Mouse (Mus musculus) kidney, adult 2 months (tissue): ENCODE measurements at regions not wholly inside any gene's neighbourhood (a gene's known extent, or its start where the extent isn't known, plus 50 kb on each side); places are given as distances from the start of the nearest gene placed in this dataset.

Experiments
- DNase-seq: peaks from one replicate; pipeline ENCODE4 v3.0.0; 2021
- H3K27ac ChIP-seq: fragments of 200-500 bp; 2 replicates; pipeline ENCODE4 v1.5.1; 2012; ENCODE audit warnings: low read depth, low read length, control low read depth, inconsistent platforms; ENCODE audit not compliant: insufficient read depth
- H3K27me3 ChIP-seq: fragments of 200-500 bp; replicated peaks from 2 replicates; pipeline ENCODE4 v1.6.1; 2012; ENCODE audit warnings: mild to moderate bottlenecking, moderate library complexity, low read length, inconsistent platforms; ENCODE audit not compliant: control insufficient read depth, insufficient read depth
- H3K36me3 ChIP-seq: fragments of 200-500 bp; 2 replicates; pipeline ENCODE4 v1.6.1; 2012; ENCODE audit warnings: mild to moderate bottlenecking, moderate library complexity, low read length, inconsistent platforms; ENCODE audit not compliant: control insufficient read depth, insufficient read depth
- H3K4me1 ChIP-seq: fragments of 200-500 bp; 2 replicates; pipeline ENCODE4 v1.6.1; 2011; ENCODE audit warnings: low read length; ENCODE audit not compliant: control insufficient read depth, insufficient read depth
- H3K4me3 ChIP-seq: fragments of 200-500 bp; 2 replicates; pipeline ENCODE4 v1.5.1; 2011; ENCODE audit warnings: mild to moderate bottlenecking, low read depth, low read length, control low read depth; ENCODE audit not compliant: insufficient read depth
- CTCF ChIP-seq: fragments of 200-500 bp; conservative IDR thresholded peaks from 2 replicates; pipeline ENCODE4 v1.5.1; 2011; ENCODE audit warnings: low read depth, mild to moderate bottlenecking, control low read depth, low read length, moderate library complexity, mixed read lengths; ENCODE audit not compliant: insufficient read depth, insufficient read length
- POLR2A ChIP-seq: fragments of 200-500 bp; IDR thresholded peaks from one replicate; pipeline ENCODE4 v1.6.1; 2011; ENCODE audit warnings: low read depth, low read length, control low read depth
- WGBS: fragments of 180-500 bp; shearing (Covaris S2); methylation state at CpG from one replicate; pipeline ENCODE4 v1.1.7; 2018; 5-methylcytosine and 5-hydroxymethylcytosine counted together

DNA sequence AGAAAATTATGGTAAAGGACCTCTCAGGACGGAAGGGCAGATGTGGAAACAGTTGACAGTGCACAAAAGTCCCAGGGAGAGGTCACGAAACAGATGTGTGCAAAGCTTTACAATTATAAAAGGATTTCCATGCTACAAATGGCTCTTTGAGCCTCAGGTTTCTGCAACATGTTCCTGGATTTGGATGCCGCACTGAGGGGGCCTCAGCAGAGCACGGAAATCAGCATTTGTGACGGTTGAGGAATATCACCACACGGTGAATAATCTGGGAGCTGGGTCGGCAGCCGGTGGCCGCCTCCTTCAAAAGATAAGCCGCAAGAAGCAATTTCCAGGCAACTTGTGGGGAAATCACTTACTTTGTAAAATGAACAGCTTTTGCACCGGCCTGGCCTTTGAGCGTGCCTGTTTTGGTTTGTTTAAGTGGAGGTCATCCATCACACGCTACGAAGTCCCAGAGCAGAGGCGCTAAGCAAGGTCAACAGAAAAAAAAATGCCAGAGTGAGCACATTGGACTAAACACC is 188.8 kb downstream of the Gm45692 start:
- Histone ChIP-seq H3K27me3 (no peaks in the 10 kb centered on the region), H3K27ac (no peak overlapping the region), H3K36me3 (no peaks in the 10 kb centered on the region), H3K4me3 (no peak overlapping the region), H3K4me1 (no peaks in the 10 kb centered on the region)
- WGBS = 26% methylated on average over 15 of the region's 15 CpGs
- TF ChIP-seq POLR2A (no peak), CTCF (no peak)
- DNase-seq = no peak

DNA sequence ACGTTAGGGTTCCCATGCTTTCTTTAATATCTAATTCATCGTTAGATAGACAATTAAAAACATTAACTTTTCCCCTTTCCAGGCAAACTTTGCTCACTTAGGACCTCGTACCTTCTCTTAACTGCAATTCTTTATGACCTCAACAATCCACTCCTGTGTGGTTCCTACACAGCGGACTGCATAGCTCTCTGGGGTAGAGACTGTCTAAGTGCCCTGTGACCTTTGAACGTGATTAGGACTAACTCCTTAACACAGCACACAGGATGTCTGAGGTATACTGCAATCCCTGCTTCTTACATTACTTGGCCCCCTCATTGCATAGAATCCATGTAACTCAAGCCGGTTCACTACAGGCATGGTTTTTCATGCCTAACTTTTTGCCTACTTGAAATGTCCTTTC is 190.4 kb downstream of the Gm45692 start:
- Histone ChIP-seq H3K27me3 (no peaks in the 10 kb centered on the region), H3K27ac (no peak overlapping the region), H3K4me1 (no peaks in the 10 kb centered on the region), H3K36me3 (no peaks in the 10 kb centered on the region), H3K4me3 (no peak overlapping the region)
- TF ChIP-seq POLR2A (no peak), CTCF (no peak)
- 66% methylated on average over 6 of the region's 6 CpGs for WGBS
- DNase-seq = no peak

DNA sequence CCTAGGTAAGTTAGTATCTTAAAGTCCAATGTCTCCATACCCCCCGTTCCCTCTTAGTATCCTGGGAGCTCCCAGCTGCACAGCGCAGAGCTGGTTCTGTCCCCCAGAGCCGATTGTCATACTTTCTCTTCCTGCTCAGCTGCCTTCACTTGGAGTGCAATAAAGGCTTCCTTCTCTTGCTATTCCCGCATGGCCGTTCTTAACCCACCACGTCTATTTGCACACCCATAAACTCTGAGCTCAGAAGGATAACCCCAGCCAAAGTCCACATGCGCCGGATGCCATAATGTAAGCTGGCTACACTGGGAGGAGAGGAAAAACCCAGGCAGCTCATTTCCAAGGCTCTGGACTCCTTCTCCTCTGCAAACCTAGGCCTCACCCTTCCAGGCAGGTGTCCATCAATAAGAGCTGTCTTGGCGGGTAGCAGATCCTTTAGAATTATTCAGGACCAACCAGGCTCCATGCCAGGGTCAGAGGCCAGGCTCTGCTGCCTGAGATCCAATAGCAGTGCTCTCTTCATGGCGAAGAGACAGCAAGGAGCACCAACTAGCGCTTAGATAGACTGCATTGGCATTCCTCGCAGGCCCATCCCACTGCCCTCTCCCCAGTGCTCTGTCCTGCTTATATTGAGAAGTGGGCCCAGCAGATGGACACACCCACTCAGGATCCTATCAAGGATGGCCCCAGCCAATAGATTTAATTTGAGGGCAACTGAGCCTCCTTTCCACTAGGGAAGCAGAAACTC is 204.4 kb downstream of the Gm45692 start:
- Histone ChIP-seq H3K27me3 (no peaks in the 10 kb centered on the region), H3K36me3 (no peaks in the 10 kb centered on the region), H3K27ac (no peak overlapping the region), H3K4me1 (no peaks in the 10 kb centered on the region), H3K4me3 (no peak overlapping the region)
- DNase-seq = no peak
- WGBS = 90% methylated on average over 12 of the region's 12 CpGs
- TF ChIP-seq POLR2A (no peak), CTCF (no peak)

DNA sequence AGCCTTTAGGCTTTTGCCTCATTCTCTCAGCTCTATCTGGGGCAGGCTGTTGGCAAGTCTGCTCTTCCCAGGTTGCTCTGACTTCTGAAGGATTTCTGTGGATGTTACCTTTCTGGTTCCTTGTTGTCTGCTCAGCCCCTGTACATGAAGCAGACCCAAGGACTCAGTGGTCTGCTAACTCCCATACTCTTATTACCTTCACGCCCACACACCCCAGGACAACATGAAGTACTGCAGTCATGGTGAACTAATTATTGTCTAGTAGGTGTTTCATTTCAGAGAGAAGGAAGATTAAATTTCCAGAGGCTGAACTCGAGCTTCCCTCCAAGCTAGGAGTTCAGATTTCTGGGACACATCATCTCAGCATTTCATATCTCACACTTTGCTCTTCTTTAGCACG is 205.3 kb downstream of the Gm45692 start:
- no peak for DNase-seq
- no peak for TF ChIP-seq CTCF
- no peak for TF ChIP-seq POLR2A
- WGBS = 49% methylated on average over 3 of the region's 3 CpGs
- no peak overlapping the region for H3K27ac ChIP-seq
- no peaks in the 10 kb centered on the region for H3K4me1 ChIP-seq
- H3K4me3 ChIP-seq = no peak overlapping the region
- H3K36me3 ChIP-seq = no peaks in the 10 kb centered on the region
- no peaks in the 10 kb centered on the region for H3K27me3 ChIP-seq

DNA sequence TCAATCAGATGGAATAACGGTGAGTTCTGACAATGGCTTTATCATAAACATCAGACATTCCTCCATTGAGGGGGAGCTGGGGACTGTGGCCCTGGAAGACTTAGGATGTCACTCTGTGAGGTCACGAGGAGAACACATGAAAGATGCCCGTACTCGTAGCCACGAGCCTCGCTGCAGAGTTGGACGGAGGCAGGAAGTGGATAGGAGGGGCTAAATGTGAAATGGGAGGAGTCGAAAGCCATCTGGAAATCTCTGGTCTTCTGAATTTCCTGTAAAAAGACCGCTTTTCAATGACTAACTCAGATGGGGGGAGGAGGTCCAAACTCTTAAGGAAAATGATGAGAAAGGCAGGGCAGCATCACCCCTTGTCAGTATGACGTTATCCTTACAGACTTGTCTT is 210.5 kb downstream of the Gm45692 start:
- no peak overlapping the region for H3K4me3 ChIP-seq
- TF ChIP-seq CTCF (no peak), POLR2A (no peak)
- no peaks in the 10 kb centered on the region for H3K36me3 ChIP-seq
- no peaks in the 10 kb centered on the region for H3K27me3 ChIP-seq
- 62% methylated on average over 10 of the region's 10 CpGs for WGBS
- H3K4me1 ChIP-seq = no peaks in the 10 kb centered on the region
- no peak for DNase-seq
- H3K27ac ChIP-seq = no peak overlapping the region

DNA sequence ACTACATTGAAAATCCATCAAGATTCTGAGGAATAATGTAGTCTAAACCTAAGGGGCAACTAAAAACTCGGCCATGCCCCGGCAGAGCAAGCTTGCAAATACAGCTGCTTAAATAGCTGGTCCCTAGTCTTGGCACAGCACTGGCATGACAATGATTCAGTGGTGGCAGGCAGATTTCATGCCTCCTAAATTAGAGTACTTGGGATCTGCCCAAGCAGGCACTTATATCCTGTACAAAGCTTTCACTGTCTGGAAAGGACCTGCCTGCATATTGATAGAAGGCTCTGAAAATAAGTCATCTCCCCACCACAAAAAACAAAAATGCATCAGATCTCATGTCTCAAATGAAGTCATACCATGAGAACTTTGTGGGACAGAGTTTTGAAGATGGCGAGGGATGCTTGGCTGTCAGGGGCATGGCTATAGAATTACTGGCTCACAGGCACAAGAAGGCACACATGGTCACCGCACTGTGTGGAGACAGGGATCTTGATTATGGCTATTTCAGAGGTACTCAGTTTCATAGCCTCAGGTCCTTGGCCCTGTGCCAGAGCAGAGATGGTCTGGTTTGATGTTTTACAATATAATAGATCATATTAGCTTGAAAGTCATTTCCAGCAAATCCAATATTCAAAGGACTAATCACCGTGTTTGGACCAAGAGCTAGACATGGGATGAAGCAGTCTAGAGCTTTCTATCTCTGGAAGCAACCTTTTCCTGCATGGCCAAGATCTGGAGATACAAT is 217.7 kb downstream of the Gm45692 start:
- no peak for DNase-seq
- Histone ChIP-seq H3K36me3 (no peaks in the 10 kb centered on the region), H3K4me3 (no peak overlapping the region), H3K4me1 (no peaks in the 10 kb centered on the region), H3K27me3 (no peaks in the 10 kb centered on the region), H3K27ac (no peak overlapping the region)
- WGBS = 90% methylated on average over 5 of the region's 5 CpGs
- TF ChIP-seq POLR2A (no peak), CTCF (no peak)

DNA sequence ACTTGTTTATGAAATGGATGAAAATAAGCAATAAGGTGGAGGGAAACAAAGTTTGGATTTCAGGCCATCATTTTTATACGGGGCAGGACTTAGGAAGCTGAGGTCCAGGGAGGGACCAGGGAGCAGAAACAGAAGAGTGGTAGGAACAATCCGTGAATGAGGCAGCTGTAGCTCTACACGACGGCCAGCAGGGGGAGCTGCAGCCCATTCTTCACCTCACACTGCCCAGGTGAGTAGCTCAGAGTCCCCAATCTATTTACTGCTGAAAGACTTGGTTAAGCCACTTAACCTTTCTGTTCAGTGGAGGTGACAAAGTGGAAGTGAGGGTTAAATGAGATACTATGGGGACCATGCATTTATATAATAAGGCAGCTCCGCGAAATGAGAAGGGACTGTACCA is 225.7 kb downstream of the Gm45692 start:
- Histone ChIP-seq H3K27ac (no peak overlapping the region), H3K4me3 (no peak overlapping the region), H3K36me3 (no peaks in the 10 kb centered on the region), H3K27me3 (no peaks in the 10 kb centered on the region), H3K4me1 (no peaks in the 10 kb centered on the region)
- 30% methylated on average over 6 of the region's 6 CpGs for WGBS
- DNase-seq = peak; percentile 58
- no peak for TF ChIP-seq POLR2A
- peak; percentile 95 for TF ChIP-seq CTCF
